Mouse (Mus musculus) hindbrain, embryonic 15.5 days (tissue): ENCODE measurements at regions not wholly inside any gene's neighbourhood (a gene's known extent, or its start where the extent isn't known, plus 50 kb on each side); places are given as distances from the start of the nearest gene placed in this dataset.

Experiments
- ATAC-seq: fragments of 200-750 bp; cut with Nextera tagmentation; 2 replicates; pipeline ENCODE4 v1.8.0; 2017; ENCODE audit warnings: low read depth, moderate number of reproducible peaks, moderate TSS enrichment; ENCODE audit not compliant: low FRiP score
- H3K27ac ChIP-seq: fragments of 300-500 bp; sonication (generic); replicated peaks from 2 replicates; pipeline ENCODE4 v1.5.1; 2015; ENCODE audit warnings: mild to moderate bottlenecking, inconsistent platforms
- H3K27me3 ChIP-seq: fragments of 300-500 bp; sonication (generic); 2 replicates; pipeline ENCODE4 v1.6.1; 2015; ENCODE audit warnings: control low read depth, inconsistent platforms
- H3K36me3 ChIP-seq: fragments of 300-500 bp; sonication (generic); 2 replicates; pipeline ENCODE4 v1.6.1; 2015; ENCODE audit warnings: control low read depth, inconsistent platforms
- H3K4me1 ChIP-seq: fragments of 300-500 bp; sonication (generic); replicated peaks from 2 replicates; pipeline ENCODE4 v1.6.1; 2015; ENCODE audit warnings: control low read depth, inconsistent platforms
- H3K4me2 ChIP-seq: fragments of 300-500 bp; sonication (generic); 2 replicates; pipeline ENCODE4 v1.6.1; 2015; ENCODE audit warnings: moderate library complexity, mild to moderate bottlenecking, inconsistent platforms
- H3K4me3 ChIP-seq: fragments of 300-500 bp; sonication (generic); 2 replicates; pipeline ENCODE4 v1.5.1; 2015; ENCODE audit warnings: mild to moderate bottlenecking, inconsistent platforms
- H3K9ac ChIP-seq: fragments of 300-500 bp; sonication (generic); 2 replicates; pipeline ENCODE4 v1.6.1; 2015; ENCODE audit warnings: inconsistent platforms
- H3K9me3 ChIP-seq: fragments of 300-500 bp; sonication (generic); 2 replicates; pipeline ENCODE4 v1.6.1; 2016; ENCODE audit warnings: control low read depth, inconsistent platforms
- WGBS: fragments of 180-500 bp; shearing (Covaris S2); methylation state at CpG from one replicate; pipeline ENCODE4 v1.1.7; 2015; 5-methylcytosine and 5-hydroxymethylcytosine counted together

DNA sequence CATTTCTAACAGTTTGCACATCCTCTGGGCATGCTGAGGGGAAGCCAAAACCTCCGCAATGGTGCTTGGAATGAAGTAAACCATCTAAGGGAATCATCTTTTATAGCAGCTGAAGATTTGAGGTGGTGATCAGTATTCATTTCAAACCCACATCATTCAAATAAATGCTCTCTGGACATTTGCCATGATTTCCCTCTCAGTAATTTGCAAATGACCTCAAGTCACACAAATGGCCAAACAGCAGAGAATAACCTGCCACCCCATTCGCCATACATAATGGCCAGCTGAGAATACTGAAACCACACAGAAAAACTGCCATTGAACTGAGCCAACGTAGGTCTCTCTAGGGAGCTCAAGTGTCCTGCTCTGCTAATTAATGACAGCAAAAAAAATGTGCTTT, 230.3 kb upstream of the Runx1 start:
- no peak overlapping the region for H3K9ac ChIP-seq
- H3K4me1 ChIP-seq: no peaks in the 10 kb centered on the region
- H3K36me3 ChIP-seq: no peaks in the 10 kb centered on the region
- 46% methylated on average over 3 of the region's 3 CpGs for WGBS
- no peak overlapping the region for H3K4me3 ChIP-seq
- no peak overlapping the region for H3K27ac ChIP-seq
- H3K27me3 ChIP-seq: no peaks in the 10 kb centered on the region
- no peaks in the 10 kb centered on the region for H3K9me3 ChIP-seq
- H3K4me2 ChIP-seq: no peak overlapping the region
- ATAC-seq: no peak

DNA sequence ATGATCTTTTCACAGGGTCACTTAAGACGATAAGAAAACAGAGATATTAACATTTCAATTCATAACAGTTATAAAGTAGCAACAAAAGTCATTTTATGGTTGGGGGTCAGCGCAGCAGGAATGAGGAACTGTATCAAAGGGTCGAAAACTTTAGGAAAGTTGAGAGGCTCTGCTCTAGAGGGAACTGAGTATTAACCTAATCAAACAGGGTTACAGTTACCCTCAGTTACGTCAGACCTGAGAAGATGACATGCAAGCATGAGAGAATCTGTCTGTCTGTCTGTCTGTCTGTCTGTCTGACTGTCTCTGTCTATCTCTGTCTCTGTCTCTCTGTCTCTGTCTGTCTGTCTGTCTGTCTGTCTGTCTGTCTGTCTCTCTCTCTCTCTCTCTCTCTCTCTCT, 229.6 kb upstream of the Runx1 start:
- no peak overlapping the region for H3K4me3 ChIP-seq
- H3K9ac ChIP-seq: no peak overlapping the region
- H3K9me3 ChIP-seq: no peaks in the 10 kb centered on the region
- no peak overlapping the region for H3K4me2 ChIP-seq
- H3K27ac ChIP-seq: no peak overlapping the region
- H3K27me3 ChIP-seq: no peaks in the 10 kb centered on the region
- 90% methylated on average over 4 of the region's 4 CpGs for WGBS
- H3K4me1 ChIP-seq: no peaks in the 10 kb centered on the region
- H3K36me3 ChIP-seq: no peaks in the 10 kb centered on the region
- no peak for ATAC-seq

DNA sequence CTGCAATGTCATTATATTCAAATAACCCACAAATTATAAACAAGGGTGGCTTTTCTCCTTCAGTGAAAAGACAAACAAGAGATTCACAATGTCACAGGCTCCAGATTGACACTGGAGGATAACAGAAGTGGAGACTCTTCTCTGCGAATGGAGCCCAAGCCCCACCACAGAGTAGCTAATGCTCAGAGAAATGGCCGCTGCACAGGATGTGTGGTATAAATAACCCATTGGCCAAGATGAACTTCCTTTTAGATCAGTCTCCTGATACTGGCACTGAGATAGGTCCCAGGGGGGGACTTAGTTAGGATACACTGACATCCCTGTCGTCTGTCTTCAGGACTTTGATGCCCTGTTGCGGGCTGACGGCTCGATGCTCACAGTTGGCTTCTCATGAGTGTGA, 225.3 kb upstream of the Runx1 start:
- H3K9ac ChIP-seq: no peak overlapping the region
- H3K36me3 ChIP-seq: no peaks in the 10 kb centered on the region
- H3K27me3 ChIP-seq: no peaks in the 10 kb centered on the region
- ATAC-seq: no peak
- no peak overlapping the region for H3K27ac ChIP-seq
- 82% methylated on average over 6 of the region's 6 CpGs for WGBS
- H3K4me3 ChIP-seq: no peak overlapping the region
- no peaks in the 10 kb centered on the region for H3K4me1 ChIP-seq
- no peak overlapping the region for H3K4me2 ChIP-seq
- H3K9me3 ChIP-seq: no peaks in the 10 kb centered on the region

DNA sequence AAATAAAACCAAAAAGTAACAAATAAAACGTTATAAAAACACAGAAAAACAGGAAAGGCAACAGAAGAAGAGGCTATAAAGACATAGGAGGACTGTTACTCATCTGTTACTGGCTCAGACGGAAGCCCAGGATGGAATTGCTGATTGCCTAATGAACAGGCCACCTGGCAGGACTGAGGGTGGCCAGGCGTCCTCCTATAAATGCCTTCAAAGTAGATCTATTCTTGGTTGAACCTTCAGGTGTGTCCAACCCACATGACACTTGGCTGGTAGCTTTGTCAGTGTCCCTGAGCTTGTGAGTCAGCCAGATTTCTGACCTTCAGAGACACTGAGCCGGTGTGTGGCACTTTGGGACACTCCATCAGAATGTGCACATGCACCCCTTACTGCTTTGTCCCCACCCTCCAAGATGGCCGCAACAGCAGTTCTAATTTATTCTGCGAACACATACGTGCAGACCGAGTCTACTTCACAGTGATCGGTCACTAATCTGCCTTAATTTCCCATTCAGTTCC, 222.5 kb upstream of the Runx1 start:
- H3K4me1 ChIP-seq: no peaks in the 10 kb centered on the region
- no peaks in the 10 kb centered on the region for H3K27me3 ChIP-seq
- no peak overlapping the region for H3K9ac ChIP-seq
- ATAC-seq: no peak
- H3K4me3 ChIP-seq: no peak overlapping the region
- WGBS: 84% methylated on average over 9 of the region's 9 CpGs
- H3K4me2 ChIP-seq: no peak overlapping the region
- H3K36me3 ChIP-seq: no peaks in the 10 kb centered on the region
- H3K27ac ChIP-seq: no peak overlapping the region
- no peaks in the 10 kb centered on the region for H3K9me3 ChIP-seq

DNA sequence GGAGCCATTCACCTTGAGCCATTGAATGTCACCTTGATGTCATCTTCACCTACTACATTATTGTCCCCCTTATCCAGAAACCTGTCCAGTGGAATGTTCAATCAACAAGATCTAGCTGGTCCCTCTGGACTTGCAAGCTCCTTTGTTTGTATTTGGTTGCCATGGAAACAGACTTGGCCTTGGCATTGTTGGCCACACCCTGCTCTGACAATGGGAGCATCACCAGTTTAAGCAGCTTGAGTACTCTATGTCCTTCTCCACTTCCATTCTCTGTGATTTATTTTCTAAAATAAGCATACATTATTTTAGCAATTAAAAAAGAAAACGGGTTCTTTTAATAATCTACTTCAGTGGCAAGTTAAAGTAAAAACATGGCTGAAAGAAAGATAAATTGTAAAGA, 221.6 kb upstream of the Runx1 start:
- Histone ChIP-seq H3K36me3 (no peaks in the 10 kb centered on the region), H3K9me3 (no peaks in the 10 kb centered on the region), H3K27me3 (no peaks in the 10 kb centered on the region), H3K4me2 (no peak overlapping the region), H3K4me3 (no peak overlapping the region), H3K4me1 (no peaks in the 10 kb centered on the region), H3K9ac (no peak overlapping the region), H3K27ac (no peak overlapping the region)
- ATAC-seq: no peak
- WGBS: 73% methylated on average over 1 of the region's 1 CpGs

DNA sequence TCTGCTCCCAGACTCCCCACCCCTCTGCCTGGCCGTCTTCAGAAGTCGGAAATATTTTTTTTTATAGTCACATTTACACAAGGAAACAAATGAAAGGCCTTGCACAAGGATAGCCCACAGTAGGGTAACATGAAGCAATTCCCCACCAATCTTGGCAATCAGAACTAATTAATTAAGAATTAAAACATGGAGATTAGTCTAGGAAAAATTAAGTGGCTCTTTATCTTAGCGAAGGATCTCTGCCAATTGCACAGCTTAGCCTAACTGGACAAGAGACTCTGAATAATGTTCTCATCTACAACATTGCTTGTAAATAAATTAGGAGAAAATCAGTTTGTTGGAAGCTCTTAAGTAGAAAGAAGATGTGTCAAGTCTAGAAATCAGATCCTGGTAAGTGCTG, 220.3 kb upstream of the Runx1 start:
- H3K9me3 ChIP-seq: no peaks in the 10 kb centered on the region
- ATAC-seq: no peak
- no peaks in the 10 kb centered on the region for H3K4me1 ChIP-seq
- H3K27ac ChIP-seq: no peak overlapping the region
- H3K36me3 ChIP-seq: no peaks in the 10 kb centered on the region
- H3K4me2 ChIP-seq: no peak overlapping the region
- no peak overlapping the region for H3K9ac ChIP-seq
- no peak overlapping the region for H3K4me3 ChIP-seq
- no peaks in the 10 kb centered on the region for H3K27me3 ChIP-seq
- WGBS: 82% methylated on average over 3 of the region's 3 CpGs

DNA sequence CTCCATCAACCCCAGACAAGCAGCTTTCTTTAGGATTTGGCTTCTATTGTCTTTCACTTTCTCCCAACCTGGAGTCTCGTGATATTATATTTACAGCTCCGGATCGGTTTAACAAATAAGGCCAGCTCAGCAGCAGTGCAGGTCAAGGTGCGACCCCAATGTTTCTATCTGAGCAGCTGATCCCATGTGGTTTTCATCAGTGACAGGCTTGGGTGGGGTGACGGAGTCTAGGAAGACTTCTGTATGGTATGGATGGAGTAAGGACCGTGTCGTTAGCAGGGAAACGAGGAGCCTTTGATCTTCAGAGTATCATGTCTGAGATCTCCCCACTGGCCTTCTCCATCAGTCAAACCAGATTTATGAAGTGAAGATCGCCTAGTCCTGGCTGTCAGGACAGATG, 217.4 kb upstream of the Runx1 start:
- ATAC-seq: no peak

DNA sequence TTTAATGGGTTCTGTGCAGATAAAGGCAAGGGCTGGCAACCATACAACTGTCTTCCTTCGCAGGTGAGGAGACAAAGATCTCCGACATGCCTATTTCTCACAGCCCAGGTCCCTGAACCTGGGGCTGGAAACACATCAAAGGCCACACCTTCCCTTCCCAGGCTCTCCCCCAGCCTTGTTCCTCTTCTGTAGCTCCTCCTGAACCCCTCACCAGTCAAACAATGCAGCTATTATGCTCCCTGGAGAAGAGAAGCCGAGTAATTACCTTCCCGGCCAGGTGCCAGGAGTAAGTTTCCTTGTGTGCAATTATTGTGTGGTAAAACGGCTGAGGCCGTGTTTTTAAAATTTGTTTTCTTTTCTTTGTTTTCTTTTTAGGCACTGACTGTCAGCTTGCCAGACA, 217.0 kb upstream of the Runx1 start:
- Histone ChIP-seq H3K36me3 (no peaks in the 10 kb centered on the region), H3K4me2 (no peak overlapping the region), H3K9me3 (no peaks in the 10 kb centered on the region), H3K4me3 (no peak overlapping the region), H3K9ac (no peak overlapping the region), H3K27ac (no peak overlapping the region), H3K27me3 (no peaks in the 10 kb centered on the region), H3K4me1 (no peaks in the 10 kb centered on the region)
- no peak for ATAC-seq
- 57% methylated on average over 6 of the region's 6 CpGs for WGBS

More for the DNA sequence above, 217.4 kb upstream of the Runx1 start:
- Histone ChIP-seq H3K4me2 (no peak overlapping the region), H3K27ac (no peak overlapping the region), H3K9me3 (no peaks in the 10 kb centered on the region), H3K4me1 (no peaks in the 10 kb centered on the region), H3K4me3 (no peak overlapping the region), H3K36me3 (no peaks in the 10 kb centered on the region), H3K9ac (no peak overlapping the region), H3K27me3 (no peaks in the 10 kb centered on the region)
- WGBS: 74% methylated on average over 9 of the region's 9 CpGs

DNA sequence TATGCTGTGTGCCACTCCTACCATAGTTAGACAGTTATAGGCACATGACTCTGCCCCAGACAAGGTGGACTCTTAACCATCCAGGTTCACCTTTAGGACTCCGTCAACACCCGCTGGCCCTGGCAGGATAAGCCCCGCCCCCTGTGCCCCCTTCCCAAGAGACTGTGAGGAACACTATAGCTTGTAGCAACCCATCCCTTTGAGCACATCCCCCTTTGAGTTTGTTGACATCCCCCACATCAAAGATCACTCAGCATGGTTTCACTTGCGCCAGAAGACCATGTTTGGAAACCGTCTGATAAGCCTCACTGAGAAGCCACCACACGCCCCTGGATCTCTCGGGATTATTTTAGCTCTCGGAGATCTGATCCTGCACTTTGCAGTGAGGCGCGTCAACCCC, 216.5 kb upstream of the Runx1 start:
- Histone ChIP-seq H3K27ac (no peak overlapping the region), H3K27me3 (no peaks in the 10 kb centered on the region), H3K4me1 (no peaks in the 10 kb centered on the region), H3K36me3 (no peaks in the 10 kb centered on the region), H3K4me3 (no peak overlapping the region), H3K9me3 (no peaks in the 10 kb centered on the region), H3K9ac (no peak overlapping the region), H3K4me2 (no peak overlapping the region)
- ATAC-seq: no peak
- WGBS: 73% methylated on average over 10 of the region's 10 CpGs

DNA sequence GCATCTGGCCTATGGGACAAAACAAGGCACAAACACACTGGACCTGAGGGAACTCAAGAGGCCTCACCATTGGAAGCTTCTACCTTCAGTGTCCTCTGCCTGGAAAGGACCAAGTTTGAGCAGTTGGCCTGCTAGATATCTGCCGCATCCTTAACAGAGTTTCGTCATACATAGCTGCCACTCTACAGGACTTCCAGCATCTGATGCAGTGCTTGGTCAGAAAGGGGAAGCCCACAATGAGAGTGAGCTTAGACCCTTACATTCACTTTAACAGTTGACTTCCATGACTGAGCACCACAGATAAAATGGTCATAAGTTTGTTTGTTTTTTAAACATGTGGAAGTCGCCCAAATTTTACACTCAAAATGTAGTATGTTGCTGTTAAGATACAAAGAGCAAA, 215.9 kb upstream of the Runx1 start:
- Histone ChIP-seq H3K36me3 (no peaks in the 10 kb centered on the region), H3K9ac (no peak overlapping the region), H3K4me3 (no peak overlapping the region), H3K27me3 (no peaks in the 10 kb centered on the region), H3K4me2 (no peak overlapping the region), H3K4me1 (no peaks in the 10 kb centered on the region), H3K9me3 (no peaks in the 10 kb centered on the region), H3K27ac (no peak overlapping the region)
- 90% methylated on average over 3 of the region's 3 CpGs for WGBS
- ATAC-seq: no peak

DNA sequence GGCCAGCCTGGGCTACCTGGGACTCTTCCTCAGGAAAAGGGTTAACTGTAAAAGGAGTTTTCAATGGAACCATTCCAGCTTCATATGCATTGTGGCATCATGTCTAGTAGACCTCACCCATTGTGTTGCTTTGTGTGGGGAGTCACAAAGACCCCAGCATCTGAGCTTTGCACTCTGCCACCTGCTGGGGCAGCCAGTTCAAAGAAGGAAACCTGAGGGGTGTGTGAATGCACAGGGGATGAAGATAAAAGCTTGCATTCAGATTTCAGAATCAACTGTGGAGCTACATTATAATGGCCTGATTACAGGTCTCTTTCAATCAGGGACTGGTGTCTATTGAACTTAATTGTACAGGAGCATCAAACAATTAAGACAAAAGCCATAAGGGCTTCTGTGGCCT, 215.4 kb upstream of the Runx1 start:
- no peaks in the 10 kb centered on the region for H3K36me3 ChIP-seq
- no peaks in the 10 kb centered on the region for H3K9me3 ChIP-seq
- H3K4me2 ChIP-seq: no peak overlapping the region
- H3K27me3 ChIP-seq: no peaks in the 10 kb centered on the region
- no peak overlapping the region for H3K9ac ChIP-seq
- no peak for ATAC-seq
- no peak overlapping the region for H3K4me3 ChIP-seq
- no peak overlapping the region for H3K27ac ChIP-seq
- H3K4me1 ChIP-seq: no peaks in the 10 kb centered on the region

DNA sequence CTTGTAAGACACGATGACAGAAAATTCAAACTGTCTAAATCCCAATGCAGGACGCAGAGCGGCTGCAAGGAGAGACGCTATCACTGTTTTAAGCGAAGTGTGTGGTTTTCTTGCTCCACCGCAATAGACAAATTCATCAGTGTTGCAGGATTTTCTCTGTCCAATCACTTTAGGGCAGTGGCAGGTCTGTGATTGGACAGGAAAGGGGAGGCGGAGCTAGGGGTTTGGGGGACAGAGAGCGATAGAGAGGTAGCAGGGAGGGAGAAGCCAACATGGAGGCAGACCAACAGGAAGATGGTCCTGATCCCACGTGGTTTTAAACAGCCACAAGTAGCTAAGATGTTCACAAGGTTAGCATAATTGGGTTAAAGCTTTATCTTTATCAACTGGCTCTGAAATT, 209.7 kb upstream of the Runx1 start:
- H3K9ac ChIP-seq: no peak overlapping the region
- no peak overlapping the region for H3K4me2 ChIP-seq
- H3K4me1 ChIP-seq: no peaks in the 10 kb centered on the region
- no peak for ATAC-seq
- no peaks in the 10 kb centered on the region for H3K36me3 ChIP-seq
- WGBS: 92% methylated on average over 9 of the region's 9 CpGs
- no peaks in the 10 kb centered on the region for H3K27me3 ChIP-seq
- no peaks in the 10 kb centered on the region for H3K9me3 ChIP-seq
- no peak overlapping the region for H3K4me3 ChIP-seq
- H3K27ac ChIP-seq: no peak overlapping the region

DNA sequence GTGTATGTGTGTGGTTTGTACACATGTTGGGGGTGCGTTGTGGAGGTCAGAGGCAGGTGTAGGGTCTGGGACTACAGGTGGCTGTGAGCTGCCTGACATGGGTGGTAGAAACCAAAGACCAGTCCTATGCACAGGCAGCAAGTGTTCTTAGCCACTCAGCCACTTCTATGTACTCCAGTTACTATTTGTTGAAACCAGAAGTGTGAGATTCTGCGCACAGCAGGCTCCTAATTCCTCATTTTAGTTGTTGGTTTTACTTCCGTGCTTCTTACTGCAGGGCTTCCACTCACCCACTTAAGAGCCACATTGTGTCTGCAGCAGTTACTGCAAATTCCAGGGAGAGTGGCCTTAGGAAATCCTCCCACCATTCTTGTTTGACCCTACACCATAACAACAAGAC, 208.0 kb upstream of the Runx1 start:
- no peaks in the 10 kb centered on the region for H3K9me3 ChIP-seq
- H3K4me1 ChIP-seq: no peaks in the 10 kb centered on the region
- no peaks in the 10 kb centered on the region for H3K36me3 ChIP-seq
- H3K27me3 ChIP-seq: no peaks in the 10 kb centered on the region
- H3K27ac ChIP-seq: no peak overlapping the region
- no peak for ATAC-seq
- WGBS: 79% methylated on average over 3 of the region's 3 CpGs
- H3K4me3 ChIP-seq: no peak overlapping the region
- H3K4me2 ChIP-seq: no peak overlapping the region
- H3K9ac ChIP-seq: no peak overlapping the region
